Mouse (Mus musculus): ENCODE results near the gene Fam229a. TPM values are rescaled to one million over a fixed set of nuclear protein-coding genes. Genes with fewer than 3 reads are reported as not detected.
"Not testable (repeated sequence)": the region's sequence is repeated elsewhere in the genome, so short reads cannot be mapped to it uniquely, and the experiment has no call there.

Gene Fam229a
- polyA plus RNA-seq, 1 experiment from 2014 or later, result not detected

- no peaks in the 10 kb centered on the region for H3K27me3 ChIP-seq
- peak overlapping the region; percentile 3; the same call in 1 of the 2 replicates for H3K4me2 ChIP-seq
Measured at GRCm38 (mm10) chr4:129511413-129512096, 20.6 kb downstream of the Fam229a start.

GRCm38 (mm10) chr4:129513086-129513767 lies 22.2 kb downstream of the Fam229a start, which contains the start of gene Marcksl1:
Gene Marcksl1 (plus strand): TSS chr4:129513581.
- H3K4me1 ChIP-seq (replicated peaks), result peaks cover 69% of the 10 kb centered on the region
- H3K36me3 ChIP-seq, result peaks cover 34% of the 10 kb centered on the region

More at GRCm38 (mm10) chr4:129511413-129512096, 20.6 kb downstream of the Fam229a start:
- no peak overlapping the region for H3K4me3 ChIP-seq
- ATAC-seq (ENCODE audit: low read depth), result no peak
- H3K9ac ChIP-seq, result peak overlapping the region; percentile 38
- H3K9me3 ChIP-seq, result no peaks in the 10 kb centered on the region
- peak overlapping the region; percentile 82 for H3K27ac ChIP-seq (replicated peaks)
- peaks cover 71% of the 10 kb centered on the region for H3K4me1 ChIP-seq (replicated peaks)
- peaks cover 17% of the 10 kb centered on the region for H3K36me3 ChIP-seq
- WGBS, result 19% methylated on average over 6 of the region's 6 CpGs

GRCm38 (mm10) chr4:129513891-129514290 lies 22.9 kb downstream of the Fam229a start:
- under 1% methylated on average over 41 of the region's 57 CpGs for WGBS
- Histone ChIP-seq H3K9me3 (no peaks in the 10 kb centered on the region), H3K9ac (peak overlapping the region; percentile 100), H3K36me3 (peaks cover 41% of the 10 kb centered on the region), H3K27ac (replicated peaks) (peak overlapping the region; percentile 99), H3K4me3 (peak overlapping the region; percentile 100), H3K27me3 (no peaks in the 10 kb centered on the region), H3K4me2 (peak overlapping the region; percentile 91), H3K4me1 (replicated peaks) (peaks cover 62% of the 10 kb centered on the region)
- ATAC-seq (ENCODE audit: low read depth), result peak; percentile 16

More at GRCm38 (mm10) chr4:129513086-129513767, 22.2 kb downstream of the Fam229a start, which contains the start of gene Marcksl1:
- WGBS, result 7% methylated on average over 39 of the region's 47 CpGs
- Histone ChIP-seq H3K27ac (replicated peaks) (peak within 1 kb of the TSS; percentile 99), H3K9me3 (no peaks in the 10 kb centered on the region), H3K4me2 (peak within 1 kb of the TSS; percentile 91), H3K4me3 (peak within 1 kb of the TSS; percentile 100), H3K9ac (peak within 1 kb of the TSS; percentile 100), H3K27me3 (no peaks in the 10 kb centered on the region)
- peak; percentile 86 for ATAC-seq (ENCODE audit: low read depth)

- peak; percentile 33 for ATAC-seq (ENCODE audit: low read depth)
- under 1% methylated on average over 35 of the region's 35 CpGs for WGBS
- H3K4me1 ChIP-seq (replicated peaks), result peaks cover 57% of the 10 kb centered on the region
- peaks cover 41% of the 10 kb centered on the region for H3K36me3 ChIP-seq
- peak overlapping the region; percentile 100 for H3K9ac ChIP-seq
- H3K9me3 ChIP-seq, result no peaks in the 10 kb centered on the region
- peak overlapping the region; percentile 100 for H3K4me3 ChIP-seq
- no peaks in the 10 kb centered on the region for H3K27me3 ChIP-seq
- peak overlapping the region; percentile 91 for H3K4me2 ChIP-seq
- H3K27ac ChIP-seq (replicated peaks), result peak overlapping the region; percentile 99
Measured at GRCm38 (mm10) chr4:129514300-129514898, 23.4 kb downstream of the Fam229a start.

- H3K27ac ChIP-seq (replicated peaks), result peak overlapping the region; percentile 35; the same call in 1 of the 2 replicates
Measured at GRCm38 (mm10) chr4:129516925-129517324, 25.9 kb downstream of the Fam229a start.

GRCm38 (mm10) chr4:129518519-129518918 lies 27.5 kb downstream of the Fam229a start:
- no peaks in the 10 kb centered on the region for H3K27me3 ChIP-seq
- no peak overlapping the region for H3K4me3 ChIP-seq
- H3K9ac ChIP-seq, result no peak overlapping the region
- H3K9me3 ChIP-seq, result no peaks in the 10 kb centered on the region
- WGBS, result 88% methylated on average over 8 of the region's 8 CpGs
- H3K4me2 ChIP-seq, result no peak overlapping the region
- H3K4me1 ChIP-seq (replicated peaks), result peaks cover 23% of the 10 kb centered on the region
- no peak overlapping the region for H3K27ac ChIP-seq (replicated peaks)
- H3K36me3 ChIP-seq, result peaks cover 81% of the 10 kb centered on the region
- ATAC-seq (ENCODE audit: low read depth), result no peak

More at GRCm38 (mm10) chr4:129516925-129517324, 25.9 kb downstream of the Fam229a start:
- 68% methylated on average over 2 of the region's 2 CpGs for WGBS
- Histone ChIP-seq H3K4me3 (0 out of 2 replicates have a peak overlapping the region, but pooled peaks have one; percentile 8), H3K36me3 (peaks cover 65% of the 10 kb centered on the region), H3K4me2 (peak overlapping the region; percentile 91; the same call in 1 of the 2 replicates), H3K27me3 (no peaks in the 10 kb centered on the region), H3K9me3 (no peaks in the 10 kb centered on the region), H3K9ac (peak overlapping the region; percentile 26; the same call in 1 of the 2 replicates), H3K4me1 (replicated peaks) (peaks cover 37% of the 10 kb centered on the region)
- ATAC-seq (ENCODE audit: low read depth), result no peak

GRCm38 (mm10) chr4:129525338-129525737 lies 34.3 kb downstream of the Fam229a start:
- Histone ChIP-seq H3K36me3 (peaks cover 91% of the 10 kb centered on the region), H3K4me3 (no peak overlapping the region), H3K27me3 (no peaks in the 10 kb centered on the region), H3K9me3 (no peaks in the 10 kb centered on the region), H3K27ac (replicated peaks) (no peak overlapping the region), H3K9ac (no peak overlapping the region), H3K4me2 (no peak overlapping the region), H3K4me1 (replicated peaks) (no peaks in the 10 kb centered on the region)
- WGBS, result 90% methylated on average over 5 of the region's 5 CpGs
- no peak for ATAC-seq (ENCODE audit: low read depth)

- H3K4me2 ChIP-seq, result no peak overlapping the region
- no peak overlapping the region for H3K4me3 ChIP-seq
- no peak overlapping the region for H3K27ac ChIP-seq (replicated peaks)
- H3K27me3 ChIP-seq, result no peaks in the 10 kb centered on the region
- WGBS, result 90% methylated on average over 3 of the region's 3 CpGs
- ATAC-seq (ENCODE audit: low read depth), result no peak
- no peaks in the 10 kb centered on the region for H3K4me1 ChIP-seq (replicated peaks)
- H3K9ac ChIP-seq, result no peak overlapping the region
- H3K9me3 ChIP-seq, result no peaks in the 10 kb centered on the region
- H3K36me3 ChIP-seq, result peaks cover 91% of the 10 kb centered on the region
Measured at GRCm38 (mm10) chr4:129525889-129526288, 34.9 kb downstream of the Fam229a start.

GRCm38 (mm10) chr4:129528901-129529300 lies 37.9 kb downstream of the Fam229a start:
- not testable (repeated sequence) for H3K9me3 ChIP-seq; H3K9ac ChIP-seq; H3K4me3 ChIP-seq; H3K27me3 ChIP-seq; H3K27ac ChIP-seq (replicated peaks); H3K4me1 ChIP-seq (replicated peaks); H3K4me2 ChIP-seq; ATAC-seq (ENCODE audit: low read depth)
- H3K36me3 ChIP-seq, result peaks cover 84% of the 10 kb centered on the region
- WGBS, result 91% methylated on average over 5 of the region's 6 CpGs

GRCm38 (mm10) chr4:129540012-129540411 lies 49.0 kb downstream of the Fam229a start:
- no peak overlapping the region for H3K9ac ChIP-seq
- H3K27me3 ChIP-seq, result no peaks in the 10 kb centered on the region
- no peak overlapping the region for H3K27ac ChIP-seq (replicated peaks)
- H3K4me2 ChIP-seq, result no peak overlapping the region
- no peak for ATAC-seq (ENCODE audit: low read depth)
- H3K36me3 ChIP-seq, result peaks cover 25% of the 10 kb centered on the region
- peaks cover 29% of the 10 kb centered on the region for H3K4me1 ChIP-seq (replicated peaks)
- no peaks in the 10 kb centered on the region for H3K9me3 ChIP-seq
- 88% methylated on average over 6 of the region's 6 CpGs for WGBS
- no peak overlapping the region for H3K4me3 ChIP-seq
